Mouse (Mus musculus): ENCODE measurements around the gene Fbxw8. TPM values are rescaled to one million over a fixed set of nuclear protein-coding genes. Genes with fewer than 3 reads are reported as not detected.

Fbxw8 gene
- polyA plus RNA-seq (2014; fragmentation: Illumina TruSeq; extraction: RNeasy Lipid Tissue Mini Kit (QIAGEN cat#74804); ENCODE audit: low read depth, low replicate concordance): 1.1 TPM

GRCm38 (mm10) chr5:118154839-118155564 is at the start of gene Fbxw8:
Gene Fbxw8 (minus strand): TSS chr5:118155464.

GRCm38 (mm10) chr5:118164581-118164980 is 9.3 kb upstream of the Fbxw8 start, which contains the start of gene Hrk:
Gene Hrk (plus strand): TSS chr5:118164648.

GRCm38 (mm10) chr5:118027698-118028190 is 127.5 kb downstream of the Fbxw8 start, which contains the start of gene Tesc:
Gene Tesc (plus strand): TSS chr5:118027743.

Other genes with a start within 250 kb of the Fbxw8 start
- gene Fbxo21, start 178.7 kb downstream of the Fbxw8 start, polyA plus RNA-seq (2014; fragmentation: Illumina TruSeq; extraction: RNeasy Lipid Tissue Mini Kit (QIAGEN cat#74804); ENCODE audit: low read depth, low replicate concordance): 30.4 TPM
- gene Tesc, start 127.7 kb downstream of the Fbxw8 start, polyA plus RNA-seq (2014; fragmentation: Illumina TruSeq; extraction: RNeasy Lipid Tissue Mini Kit (QIAGEN cat#74804); ENCODE audit: low read depth, low replicate concordance): 2.2 TPM
- gene Hrk, start 9.2 kb upstream of the Fbxw8 start, polyA plus RNA-seq (2014; fragmentation: Illumina TruSeq; extraction: RNeasy Lipid Tissue Mini Kit (QIAGEN cat#74804); ENCODE audit: low read depth, low replicate concordance): not detected
- gene Rnft2, start 89.7 kb upstream of the Fbxw8 start, polyA plus RNA-seq (2014; fragmentation: Illumina TruSeq; extraction: RNeasy Lipid Tissue Mini Kit (QIAGEN cat#74804); ENCODE audit: low read depth, low replicate concordance): not detected
- 3.0 TPM for gene 2410131K14Rik, start 89.8 kb upstream of the Fbxw8 start, polyA plus RNA-seq (2014; fragmentation: Illumina TruSeq; extraction: RNeasy Lipid Tissue Mini Kit (QIAGEN cat#74804); ENCODE audit: low read depth, low replicate concordance)

Data from kidney, adult 10 weeks (tissue).